Mouse (Mus musculus): ENCODE data around the gene Trem2. TPM values are rescaled to one million over a fixed set of nuclear protein-coding genes. Genes with fewer than 3 reads are reported as not detected.

The Trem2 gene
- total RNA-seq, 2 experiments from 2014 or later, result 1.5 to 2.2 TPM

- no peak for DNase-seq
- intact Hi-C loops (cut with DNase I), result no loop called here
These were observed 46.4 kb downstream of the Trem2 start for GRCm38 (mm10) chr17:48392616-48393015.

GRCm38 (mm10) chr17:48401710-48402109 lies 55.5 kb downstream of the Trem2 start:
- intact Hi-C loops (cut with DNase I), result no loop called here
- no peak for DNase-seq

GRCm38 (mm10) chr17:48402751-48403150 lies 56.5 kb downstream of the Trem2 start:
- DNase-seq, result no peak
- intact Hi-C loops (cut with DNase I), result no loop called here

Other genes starting within 250 kb of the Trem2 start
- under 1 TPM in 1 of 2 experiments, not detected in 1; 0.17 TPM for gene 9830107B12Rik, start 200.1 kb upstream of the Trem2 start, total RNA-seq (2021)
- gene A530064D06Rik, start 179.1 kb upstream of the Trem2 start, total RNA-seq (2021), result not detected
- not detected for gene Trem1, start 113.6 kb upstream of the Trem2 start, total RNA-seq (2021)
- gene Trem3, start 98.6 kb upstream of the Trem2 start, total RNA-seq (2021), result not detected
- under 1 TPM in 1 of 2 experiments, not detected in 1; 0.19 TPM for gene Treml4, start 82.1 kb upstream of the Trem2 start, total RNA-seq (2021)
- gene Treml2, start 46.9 kb upstream of the Trem2 start, total RNA-seq (2021), result under 1 TPM; 0.58 to 0.62 TPM
- under 1 TPM; 0.17 to 0.41 TPM for gene B430306N03Rik, start 30.3 kb upstream of the Trem2 start, total RNA-seq (2021)
- gene Treml1, start 13.5 kb downstream of the Trem2 start, total RNA-seq (2021), result under 1 TPM; 0.35 to 0.36 TPM
- 10 to 100 TPM; 15.3 to 20.6 TPM for gene Nfya, start 63.5 kb downstream of the Trem2 start, total RNA-seq (2021)
- gene Oard1, start 63.6 kb downstream of the Trem2 start, total RNA-seq (2021), result 10 to 100 TPM; 15.8 to 16.3 TPM
- 100 to 1,000 TPM; 236 to 256 TPM for gene Apobec2, start 86.5 kb downstream of the Trem2 start, total RNA-seq (2021)
- under 1 TPM; 0.27 to 0.64 TPM for gene Tspo2, start 105.1 kb downstream of the Trem2 start, total RNA-seq (2021)
- gene Unc5cl, start 108.5 kb downstream of the Trem2 start, total RNA-seq (2021), result under 1 TPM in 1 of 2 experiments, not detected in 1; 0.24 TPM

Data from heart, postnatal 36 days (tissue).